Mouse (Mus musculus) intestine, postnatal 0 days (tissue): ENCODE measurements at regions not wholly inside any gene's neighbourhood (a gene's known extent, or its start where the extent isn't known, plus 50 kb on each side); places are given as distances from the start of the nearest gene placed in this dataset.
"Not testable (repeated sequence)": the region's sequence is repeated elsewhere in the genome, so short reads cannot be mapped to it uniquely, and the experiment has no call there.

Source experiments
- ATAC-seq: fragments of 200-750 bp; cut with Nextera tagmentation; 2 replicates; pipeline ENCODE4 v1.8.0; 2017; ENCODE audit warnings: mild to moderate bottlenecking, moderate TSS enrichment, moderate library complexity
- H3K27ac ChIP-seq: fragments of 300-500 bp; sonication (generic); 2 replicates; pipeline ENCODE4 v1.5.1; 2014; ENCODE audit warnings: mild to moderate bottlenecking, low read depth, low read length, moderate library complexity
- H3K27me3 ChIP-seq: fragments of 300-500 bp; sonication (generic); replicated peaks from 2 replicates; pipeline ENCODE4 v1.6.1; 2014; ENCODE audit warnings: low read length, mixed read lengths; ENCODE audit not compliant: control insufficient read depth, insufficient read depth
- H3K36me3 ChIP-seq: fragments of 300-500 bp; sonication (generic); 2 replicates; pipeline ENCODE4 v1.6.1; 2014; ENCODE audit warnings: mild to moderate bottlenecking, moderate library complexity; ENCODE audit not compliant: control insufficient read depth, insufficient read depth
- H3K4me1 ChIP-seq: fragments of 300-500 bp; sonication (generic); replicated peaks from 2 replicates; pipeline ENCODE4 v1.6.1; 2014; ENCODE audit warnings: antibody characterized with exemption, low read length, mixed read lengths; ENCODE audit not compliant: control insufficient read depth, insufficient read depth
- H3K4me2 ChIP-seq: fragments of 300-500 bp; sonication (generic); replicated peaks from 2 replicates; pipeline ENCODE4 v1.6.1; 2014; ENCODE audit warnings: low read depth, mild to moderate bottlenecking, moderate library complexity
- H3K4me3 ChIP-seq: fragments of 300-500 bp; sonication (generic); 2 replicates; pipeline ENCODE4 v1.5.1; 2014; ENCODE audit warnings: low read depth, low read length
- H3K9ac ChIP-seq: fragments of 300-500 bp; sonication (generic); 2 replicates; pipeline ENCODE4 v1.6.1; 2014; ENCODE audit warnings: mild to moderate bottlenecking, low read depth, low read length
- H3K9me3 ChIP-seq: fragments of 300-500 bp; sonication (generic); 2 replicates; pipeline ENCODE4 v1.6.1; 2016; ENCODE audit warnings: mixed run types; ENCODE audit not compliant: control insufficient read depth
- CTCF ChIP-seq: sonication (generic); IDR thresholded peaks from 2 replicates; pipeline ENCODE4 v1.5.1; 2016; ENCODE audit warnings: low read depth, mild to moderate bottlenecking, control low read depth, antibody characterized with exemption, moderate library complexity
- WGBS: fragments of 180-500 bp; shearing (Covaris S2); extraction: QIAGEN DNeasy Blood & Tissue Kit; methylation state at CpG from one replicate; pipeline ENCODE4 v1.1.7; 2014; 5-methylcytosine and 5-hydroxymethylcytosine counted together

- H3K27ac ChIP-seq, ATAC-seq, H3K9ac ChIP-seq, H3K36me3 ChIP-seq, H3K4me1 ChIP-seq, H3K9me3 ChIP-seq, H3K27me3 ChIP-seq: not testable (repeated sequence)
- WGBS: 0% methylated on average over 16 of the region's 39 CpGs
- Histone ChIP-seq H3K4me2 (peak overlapping the region; percentile 55), H3K4me3 (peak overlapping the region; percentile 31)
- peak; percentile 16; the same call in 1 of the 2 replicates for TF ChIP-seq CTCF
Measured at GRCm38 (mm10) chr12:20614766-20615165, 375.5 kb upstream of the Asap2 start.
